Comparison of ENCODE assay signal across 19 mouse cellular contexts in the genomic region with DNA sequence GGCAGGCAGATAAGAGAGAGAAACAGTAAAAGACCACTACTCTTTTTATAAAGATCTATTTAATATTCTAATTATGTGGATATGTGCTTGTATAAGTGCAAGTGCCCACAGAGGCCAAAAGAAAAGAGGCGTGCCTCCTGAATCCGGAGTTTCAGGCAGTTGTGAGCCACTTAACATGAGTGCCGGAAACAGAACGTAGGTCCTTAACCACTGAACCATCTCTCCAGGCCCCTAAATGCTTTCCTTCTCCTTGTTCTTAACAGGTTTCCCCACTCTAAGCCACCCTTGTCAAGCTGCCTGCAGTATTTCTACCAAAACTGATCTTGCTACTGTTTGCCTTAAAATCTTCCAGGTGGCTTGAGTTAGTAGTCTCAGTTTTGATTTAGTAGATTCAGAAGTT.
"Had no signal": no experiment of that assay in that cellular context is flagged by ENCODE, and none has a peak within 500 bp of the region (broad histone marks: within the 10 kb centered on the region; RNA-seq: fewer than 3 reads in every experiment).

No protein-coding gene starts in this region.

- H3K4me2 ChIP-seq: kidney, embryonic 15.5 days; midbrain, embryonic 13.5 days; neural tube, embryonic 13.5 days had no signal

- ATAC-seq: liver, postnatal 0 days; midbrain, embryonic 13.5 days; midbrain, embryonic 16.5 days had no signal

- H3K9me3 ChIP-seq: kidney, embryonic 15.5 days; midbrain, embryonic 13.5 days; neural tube, embryonic 13.5 days had no signal

- H3K4me3 ChIP-seq: kidney, embryonic 15.5 days; left cerebral cortex, adult 2 months; midbrain, embryonic 13.5 days; myocyte; neural tube, embryonic 13.5 days had no signal

- H3K9ac ChIP-seq: kidney, embryonic 15.5 days; liver, embryonic 14.5 days; liver, postnatal 0 days; midbrain, embryonic 13.5 days; neural tube, embryonic 13.5 days had no signal

- H3K27ac ChIP-seq: kidney, embryonic 15.5 days; left cerebral cortex, adult 2 months; liver, embryonic 14.5 days; midbrain, embryonic 13.5 days; neural tube, embryonic 13.5 days; stomach, postnatal 0 days had no signal

- H3K36me3 ChIP-seq: kidney, embryonic 15.5 days; midbrain, embryonic 13.5 days; neural tube, embryonic 13.5 days had no signal

- DNase-seq: kidney, adult 11 months; kidney, adult 8-10 months; kidney, postnatal 10 days; layer of hippocampus, postnatal 36 days; liver, postnatal 0 days; retina, postnatal 1 day; right cerebral cortex, postnatal 25 days; spleen, adult 18-20 months; thymus, adult 2 months; thymus, postnatal 14 days; thymus, postnatal 4 days had no signal

- H3K27me3 ChIP-seq: kidney, embryonic 15.5 days; midbrain, embryonic 13.5 days; neural tube, embryonic 13.5 days had no signal
